Mouse (Mus musculus): ENCODE results near the gene Rab8b. TPM values are rescaled to one million over a fixed set of nuclear protein-coding genes. Genes with fewer than 3 reads are reported as not detected.
"Not testable (repeated sequence)": the region's sequence is repeated elsewhere in the genome, so short reads cannot be mapped to it uniquely, and the experiment has no call there.

Rab8b gene
- total RNA-seq, 2 experiments from 2014 or later: 23.4 to 24.4 TPM

- intact Hi-C loops (cut with DNase I): no loop called here
- DNase-seq (ENCODE audit: low spot score in 2 of 2): peak in 1 of 2 experiments; percentile 22
Observed at GRCm38 (mm10) chr9:66863456-66863855, 56.0 kb downstream of the Rab8b start.

- DNase-seq (ENCODE audit: low spot score in 2 of 2): no peak
- intact Hi-C loops (cut with DNase I): no loop called here
Observed at GRCm38 (mm10) chr9:66862202-66862601, 57.3 kb downstream of the Rab8b start.

GRCm38 (mm10) chr9:66861104-66861767 lies 58.3 kb downstream of the Rab8b start:
- intact Hi-C loops (cut with DNase I): no loop called here
- no peak for DNase-seq (ENCODE audit: low spot score in 2 of 2)

GRCm38 (mm10) chr9:66859523-66859922 lies 60.0 kb downstream of the Rab8b start:
- no peak for DNase-seq (ENCODE audit: low spot score in 2 of 2)
- intact Hi-C loops (cut with DNase I): no loop called here

GRCm38 (mm10) chr9:66855865-66856264 lies 63.6 kb downstream of the Rab8b start:
- DNase-seq (ENCODE audit: low spot score in 2 of 2): no peak
- intact Hi-C loops (cut with DNase I): no loop called here

GRCm38 (mm10) chr9:66852592-66852991 lies 66.9 kb downstream of the Rab8b start:
- intact Hi-C loops (cut with DNase I): no loop called here
- DNase-seq (ENCODE audit: low spot score in 2 of 2): no peak

- intact Hi-C loops (cut with DNase I): no loop called here
- DNase-seq (ENCODE audit: low spot score in 2 of 2): no peak
Observed at GRCm38 (mm10) chr9:66850966-66851365, 68.5 kb downstream of the Rab8b start.

GRCm38 (mm10) chr9:66846822-66847221 lies 72.7 kb downstream of the Rab8b start:
- intact Hi-C loops (cut with DNase I): no loop called here
- no peak for DNase-seq (ENCODE audit: low spot score in 2 of 2)

- no peak for DNase-seq (ENCODE audit: low spot score in 2 of 2)
- intact Hi-C loops (cut with DNase I): loop anchor here (2.0 kb wide), 1 partner anchor 104 kb away; no protein-coding TSS in a partner anchor
Observed at GRCm38 (mm10) chr9:66835097-66835480, 84.4 kb downstream of the Rab8b start.

GRCm38 (mm10) chr9:66834318-66835096 lies 85.0 kb downstream of the Rab8b start, which contains the start of gene Aph1c:
TSS of gene Aph1c (minus strand) at chr9:66834726.
- intact Hi-C loops (cut with DNase I): loop anchor here (2.0 kb wide), 1 partner anchor 104 kb away; no protein-coding TSS in a partner anchor

GRCm38 (mm10) chr9:66833851-66834250 lies 85.6 kb downstream of the Rab8b start:
- DNase-seq (ENCODE audit: low spot score in 2 of 2): no peak
- intact Hi-C loops (cut with DNase I): loop anchor here (2.0 kb wide), 1 partner anchor 105 kb away; no protein-coding TSS in a partner anchor

More at GRCm38 (mm10) chr9:66834318-66835096, 85.0 kb downstream of the Rab8b start, which contains the start of gene Aph1c:
- peak; percentile 98 to 99 for DNase-seq (ENCODE audit: low spot score in 2 of 2)

GRCm38 (mm10) chr9:66832366-66832908 lies 87.0 kb downstream of the Rab8b start:
- intact Hi-C loops (cut with DNase I): no loop called here

GRCm38 (mm10) chr9:66825990-66826389 lies 93.5 kb downstream of the Rab8b start:
- intact Hi-C loops (cut with DNase I): loop anchor here (2.0 to 10.0 kb wide), 3 partner anchors 35 to 311 kb away; partner anchors contain the start of gene Fbxl22
- peak; percentile 60 to 61 for DNase-seq (ENCODE audit: low spot score in 2 of 2)

More at GRCm38 (mm10) chr9:66832366-66832908, 87.0 kb downstream of the Rab8b start:
- DNase-seq (ENCODE audit: low spot score in 2 of 2): no peak

- not testable (repeated sequence) for DNase-seq (ENCODE audit: low spot score in 2 of 2)
- intact Hi-C loops (cut with DNase I): loop anchor here (10.0 kb wide), 1 partner anchor 307 kb away; the partner anchor contains the start of gene Fbxl22
Observed at GRCm38 (mm10) chr9:66822255-66822654, 97.2 kb downstream of the Rab8b start.

GRCm38 (mm10) chr9:66820996-66821395 lies 98.5 kb downstream of the Rab8b start:
- intact Hi-C loops (cut with DNase I): loop anchor here (10.0 kb wide), 1 partner anchor 306 kb away; the partner anchor contains the start of gene Fbxl22
- DNase-seq (ENCODE audit: low spot score in 2 of 2): no peak

- no peak for DNase-seq (ENCODE audit: low spot score in 2 of 2)
- intact Hi-C loops (cut with DNase I): no loop called here
Observed at GRCm38 (mm10) chr9:66813392-66813791, 106.1 kb downstream of the Rab8b start.

GRCm38 (mm10) chr9:66805951-66806350 lies 113.5 kb downstream of the Rab8b start:
- DNase-seq (ENCODE audit: low spot score in 2 of 2); intact Hi-C loops (cut with DNase I): not testable (repeated sequence)

- intact Hi-C loops (cut with DNase I): no loop called here
- DNase-seq (ENCODE audit: low spot score in 2 of 2): no peak
Observed at GRCm38 (mm10) chr9:66801947-66802346, 117.5 kb downstream of the Rab8b start.

GRCm38 (mm10) chr9:66796739-66797138 lies 122.7 kb downstream of the Rab8b start, which contains the start of gene Gm10647:
TSS of gene Gm10647 (plus strand) at chr9:66797039.
- DNase-seq (ENCODE audit: low spot score in 2 of 2): no peak
- intact Hi-C loops (cut with DNase I): no loop called here
